Mouse (Mus musculus) hindlimb bud, embryonic 11.5 days (tissue): ENCODE data around the gene Ubtd2.

Experiments used
- DNase-seq: peaks from one replicate; pipeline ENCODE4 v3.0.0-alpha.2; 2012; ENCODE audit warnings: low read depth, low spot score; ENCODE audit errors: extremely low spot score

Ubtd2 gene

GRCm38 (mm10) chr11:32454800-32455506 is at the start of gene Ubtd2:
Ubtd2 (plus strand) TSS chr11:32455370.
- DNase-seq: peak; percentile 84

GRCm38 (mm10) chr11:32407863-32408262 is 47.3 kb upstream of the Ubtd2 start:
- no peak for DNase-seq

- no peak for DNase-seq
These were observed 46.1 kb upstream of the Ubtd2 start for GRCm38 (mm10) chr11:32409052-32409451.

- no peak for DNase-seq
These were observed 45.2 kb upstream of the Ubtd2 start for GRCm38 (mm10) chr11:32409823-32410562.

GRCm38 (mm10) chr11:32420001-32420400 is 35.2 kb upstream of the Ubtd2 start:
- DNase-seq: no peak

GRCm38 (mm10) chr11:32423311-32423710 is 31.9 kb upstream of the Ubtd2 start:
- no peak for DNase-seq

- DNase-seq: no peak
These were observed 30.6 kb upstream of the Ubtd2 start for GRCm38 (mm10) chr11:32424600-32424999.

- DNase-seq: no peak
These were observed 30.0 kb upstream of the Ubtd2 start for GRCm38 (mm10) chr11:32425043-32425658.

- no peak for DNase-seq
These were observed 27.6 kb upstream of the Ubtd2 start for GRCm38 (mm10) chr11:32427537-32427936.

GRCm38 (mm10) chr11:32435410-32436060 is 19.6 kb upstream of the Ubtd2 start:
- no peak for DNase-seq

GRCm38 (mm10) chr11:32442576-32442975 is 12.6 kb upstream of the Ubtd2 start:
- no peak for DNase-seq

GRCm38 (mm10) chr11:32444266-32444665 is 10.9 kb upstream of the Ubtd2 start:
- DNase-seq: no peak

- no peak for DNase-seq
These were observed 10.0 kb upstream of the Ubtd2 start for GRCm38 (mm10) chr11:32445135-32445534.

GRCm38 (mm10) chr11:32445637-32446226 is 9.4 kb upstream of the Ubtd2 start:
- no peak for DNase-seq

- DNase-seq: no peak
These were observed 5.0 kb upstream of the Ubtd2 start for GRCm38 (mm10) chr11:32450216-32450615.

- no peak for DNase-seq
These were observed 3.9 kb upstream of the Ubtd2 start for GRCm38 (mm10) chr11:32451306-32451705.

- no peak for DNase-seq
These were observed 2.4 kb upstream of the Ubtd2 start for GRCm38 (mm10) chr11:32452745-32453144.

GRCm38 (mm10) chr11:32453353-32453915 is 1.7 kb upstream of the Ubtd2 start:
- DNase-seq: no peak

GRCm38 (mm10) chr11:32454231-32454799 is 855 bp upstream of the Ubtd2 start:
- no peak for DNase-seq

GRCm38 (mm10) chr11:32455507-32456141 is 454 bp downstream of the Ubtd2 start:
- DNase-seq: no peak
